Mouse (Mus musculus) G1E (cell line): Measurements from ENCODE around the gene Tdrd1. TPM values are rescaled to one million over a fixed set of nuclear protein-coding genes. Genes with fewer than 3 reads are reported as not detected.

Experiments
- ATAC-seq: 2 replicates; pipeline ENCODE4 v1.8.0; 2016; ENCODE audit warnings: mild to moderate bottlenecking; ENCODE audit not compliant: insufficient number of reproducible peaks, poor library complexity, low FRiP score, severe bottlenecking; ENCODE audit errors: extremely low read depth
- DNase-seq: peaks from one replicate; pipeline ENCODE4 v3.0.0; 2012; ENCODE audit warnings: low spot score
- H3K27me3 ChIP-seq: 2 replicates; pipeline ENCODE4 v1.6.1; 2012; ENCODE audit warnings: mild to moderate bottlenecking, low read length, inconsistent platforms; ENCODE audit not compliant: insufficient read depth
- H3K36me3 ChIP-seq: replicated peaks from 2 replicates; pipeline ENCODE3; 2012; ENCODE audit warnings: mild to moderate bottlenecking, inconsistent platforms
- H3K4me1 ChIP-seq: 2 replicates; pipeline ENCODE4 v1.6.1; 2012; ENCODE audit warnings: low read depth, low read length, inconsistent platforms, mixed read lengths; ENCODE audit not compliant: insufficient read depth
- H3K4me3 ChIP-seq: 2 replicates; pipeline ENCODE4 v1.5.1; 2012; ENCODE audit warnings: low read depth, mild to moderate bottlenecking, inconsistent platforms, low read length, moderate library complexity, mixed read lengths
- H3K9me3 ChIP-seq: replicated peaks from 2 replicates; pipeline ENCODE4 v1.6.1; 2012; ENCODE audit warnings: inconsistent platforms
- CTCF ChIP-seq: IDR thresholded peaks from 2 replicates; pipeline ENCODE4 v1.5.1; 2012; ENCODE audit warnings: low read depth, low read length, inconsistent platforms, mixed read lengths
- GATA1 ChIP-seq: IDR thresholded peaks from 2 replicates; pipeline ENCODE4 v1.6.1; 2012; ENCODE audit warnings: borderline replicate concordance, low read length, inconsistent platforms, mixed read lengths
- GATA2 ChIP-seq: IDR thresholded peaks from 2 replicates; pipeline ENCODE4 v1.6.1; 2012; ENCODE audit warnings: low read depth, low read length, inconsistent platforms, borderline replicate concordance
- POLR2AphosphoS5 ChIP-seq: IDR thresholded peaks from 2 replicates; pipeline ENCODE4 v1.6.1; 2012; ENCODE audit warnings: low read depth, low read length, inconsistent platforms; ENCODE audit not compliant: insufficient replicate concordance
- TAL1 ChIP-seq: conservative IDR thresholded peaks from 2 replicates; pipeline ENCODE4 v1.6.1; 2012; ENCODE audit warnings: low read depth, low read length, inconsistent platforms, mixed read lengths
- polyA plus RNA-seq: library from polyadenylated mRNA; stranded (reverse); fragments of >175 nt; gene quantifications from 2 replicates; pipeline ENCODE4 v1.2.3, GENCODE M21; 2012
- total RNA-seq, 2 experiments: library from RNA; stranded (forward) in 1 of 2; stranded (reverse) in 1 of 2; fragments of 200-1000 nt in 1 of 2; fragments of >200 nt in 1 of 2; fragmentation: Nextera tagmentation in 1 of 2; gene quantifications; 2 replicates each; pipeline ENCODE4 v1.2.3; 2014 to 2017

Gene Tdrd1
- total and polyA plus RNA-seq, 3 experiments = 0.05 TPM; not detected in 2

DNA sequence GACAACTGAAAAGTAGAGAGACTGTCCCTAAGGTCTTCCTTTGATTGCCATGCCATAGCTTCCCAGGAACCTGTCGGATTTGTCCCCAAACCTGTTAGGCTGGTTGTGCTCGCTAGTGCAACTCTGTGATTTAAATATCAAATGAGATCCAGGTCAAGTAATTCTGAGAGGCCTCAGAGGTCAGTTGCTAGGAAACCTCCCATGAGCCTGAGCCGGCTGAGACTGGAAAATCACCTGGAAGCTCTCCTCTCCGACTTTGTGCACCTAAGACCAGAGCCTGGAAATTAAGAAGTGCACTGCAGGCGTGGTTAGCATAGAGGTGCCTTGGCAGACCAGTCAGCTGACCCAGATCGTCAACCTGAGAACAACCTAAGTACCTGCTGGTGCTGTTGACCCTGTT, 89.1 kb downstream of the Tdrd1 start:
- H3K36me3 ChIP-seq = peaks cover 2% of the 10 kb centered on the region
- peaks cover 5% of the 10 kb centered on the region; the same call in 1 of the 2 replicates for H3K9me3 ChIP-seq
- no peaks in the 10 kb centered on the region for H3K4me1 ChIP-seq
- ATAC-seq = no peak
- H3K27me3 ChIP-seq = peaks cover 5% of the 10 kb centered on the region
- DNase-seq = no peak
- no peak overlapping the region for H3K4me3 ChIP-seq
- TF ChIP-seq CTCF (no peak), TAL1 (no peak), POLR2AphosphoS5 (no peak), GATA1 (no peak), GATA2 (no peak)

Other genes with a start within 250 kb of the Tdrd1 start
- not detected in 2 replicates for gene Adrb1, start 104.0 kb upstream of the Tdrd1 start, total RNA-seq (2014; fragmentation: Nextera tagmentation)
- gene Adrb1, start 104.0 kb upstream of the Tdrd1 start, total RNA-seq (2017) = 0.05 TPM in 1 of 2 replicates, not detected in the other
- gene Adrb1, start 104.0 kb upstream of the Tdrd1 start, polyA plus RNA-seq = not detected in 2 replicates
- 86.8 and 118 TPM in 2 replicates for gene Ccdc186, start 4.0 kb upstream of the Tdrd1 start, total RNA-seq (2014; fragmentation: Nextera tagmentation)
- 275 and 319 TPM in 2 replicates for gene Ccdc186, start 4.0 kb upstream of the Tdrd1 start, total RNA-seq (2017)
- gene Ccdc186, start 4.0 kb upstream of the Tdrd1 start, polyA plus RNA-seq = 2.7 and 3.0 TPM in 2 replicates
- not detected in 2 replicates for gene Vwa2, start 48.0 kb downstream of the Tdrd1 start, total RNA-seq (2014; fragmentation: Nextera tagmentation)
- not detected in 2 replicates for gene Vwa2, start 48.0 kb downstream of the Tdrd1 start, total RNA-seq (2017)
- not detected in 2 replicates for gene Vwa2, start 48.0 kb downstream of the Tdrd1 start, polyA plus RNA-seq
- gene Afap1l2, start 182.0 kb downstream of the Tdrd1 start, total RNA-seq (2014; fragmentation: Nextera tagmentation) = not detected in 2 replicates
- gene Afap1l2, start 182.0 kb downstream of the Tdrd1 start, total RNA-seq (2017) = 0.11 and 0.12 TPM in 2 replicates
- not detected in 2 replicates for gene Afap1l2, start 182.0 kb downstream of the Tdrd1 start, polyA plus RNA-seq